9 mouse cellular contexts compared by ENCODE assay signal in the genomic region with DNA sequence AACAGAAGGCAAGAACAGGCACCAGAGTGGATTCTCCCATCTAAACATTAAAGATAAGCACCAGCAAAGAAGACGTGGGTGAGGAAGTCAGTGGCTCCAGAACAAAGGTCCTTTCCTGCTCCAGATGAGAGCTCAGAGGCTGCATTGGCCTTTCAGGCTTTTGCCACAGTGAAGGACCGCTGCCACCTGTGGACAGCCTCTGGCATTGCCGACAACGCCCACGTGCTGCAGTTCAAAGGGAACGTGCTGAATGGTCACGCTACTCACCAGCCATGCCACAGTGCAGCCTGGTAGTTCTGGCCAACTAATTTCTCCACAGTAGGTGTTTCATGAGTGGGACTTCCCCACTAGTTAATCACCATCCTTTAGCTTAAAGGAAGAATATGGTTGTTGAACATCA.
A peak's percentile ranks its signal among the peaks of the same experiment; 100 is the strongest.
DNase-seq lines count a peak whose midpoint lies in the region; ATAC-seq and TF ChIP-seq lines count a peak whose summit lies in the region.
"Had no signal": no experiment of that assay in that cellular context is flagged by ENCODE, and none has a peak within 500 bp of the region (broad histone marks: within the 10 kb centered on the region; RNA-seq: fewer than 3 reads in every experiment).

No protein-coding gene starts in this region.

- no peak overlapping the region for H3K27ac ChIP-seq in forebrain, embryonic 11.5 days (ENCODE audit: low read depth, low read length)
- no peak overlapping the region for H3K27ac ChIP-seq in forebrain, embryonic 15.5 days (replicated peaks)
- no peak overlapping the region for H3K27ac ChIP-seq in lung, embryonic 16.5 days (ENCODE audit: low read length)

- TF ChIP-seq CTCF in E14TG2a.4 (conservative IDR thresholded peaks at IDR 0.05; ENCODE audit: low read length), result peak; percentile 49

- peak; percentile 75 for DNase-seq in forebrain, embryonic 11.5 days (ENCODE audit: low spot score)
- peak; percentile 45 for DNase-seq in kidney, adult 11 months
- DNase-seq in urinary bladder, adult 2 months (ENCODE audit: low spot score), result peak; percentile 33
- no peak for DNase-seq in MN1 (ENCODE audit: low spot score)

- no peaks in the 10 kb centered on the region for H3K27me3 ChIP-seq in forebrain, embryonic 11.5 days (ENCODE audit: control insufficient read depth, insufficient read depth, low read length)
- no peaks in the 10 kb centered on the region for H3K27me3 ChIP-seq in forebrain, embryonic 15.5 days
- H3K27me3 ChIP-seq in E14TG2a.4 (ENCODE audit: insufficient read depth, low read length), result no peaks in the 10 kb centered on the region; the same call in 1 of the 2 replicates
- H3K27me3 ChIP-seq in lung, embryonic 16.5 days (ENCODE audit: control insufficient read depth, insufficient read depth, low read depth, low read length), result no peaks in the 10 kb centered on the region

- no peak overlapping the region for H3K9ac ChIP-seq in forebrain, embryonic 11.5 days (ENCODE audit: low read length)
- no peak overlapping the region for H3K9ac ChIP-seq in forebrain, embryonic 15.5 days (replicated peaks)
- H3K9ac ChIP-seq in lung, embryonic 16.5 days (ENCODE audit: low read length), result no peak overlapping the region

- no peaks in the 10 kb centered on the region for H3K9me3 ChIP-seq in forebrain, embryonic 11.5 days (ENCODE audit: control insufficient read depth, low read length)
- no peaks in the 10 kb centered on the region for H3K9me3 ChIP-seq in forebrain, embryonic 15.5 days
- no peaks in the 10 kb centered on the region for H3K9me3 ChIP-seq in E14TG2a.4 (ENCODE audit: low read length)
- no peaks in the 10 kb centered on the region for H3K9me3 ChIP-seq in lung, embryonic 16.5 days (ENCODE audit: control insufficient read depth, low read length)

- H3K36me3 ChIP-seq in forebrain, embryonic 11.5 days (ENCODE audit: control insufficient read depth, insufficient read depth, low read length), result no peaks in the 10 kb centered on the region
- H3K36me3 ChIP-seq in forebrain, embryonic 15.5 days, result no peaks in the 10 kb centered on the region
- no peaks in the 10 kb centered on the region for H3K36me3 ChIP-seq in E14TG2a.4 (ENCODE audit: insufficient read depth, low read length)
- H3K36me3 ChIP-seq in lung, embryonic 16.5 days (ENCODE audit: control insufficient read depth, insufficient read depth, low read length), result no peaks in the 10 kb centered on the region
- H3K36me3 ChIP-seq: G1E had no signal

- 10% methylated on average over 7 of the region's 7 CpGs for WGBS in forebrain, embryonic 11.5 days
- 10% methylated on average over 7 of the region's 7 CpGs for WGBS in forebrain, embryonic 15.5 days
- WGBS in lung, embryonic 16.5 days, result 8% methylated on average over 7 of the region's 7 CpGs

- no peak overlapping the region for H3K4me2 ChIP-seq in forebrain, embryonic 11.5 days (ENCODE audit: low read depth, low read length, severe bottlenecking)
- no peak overlapping the region for H3K4me2 ChIP-seq in forebrain, embryonic 15.5 days (replicated peaks)
- H3K4me2 ChIP-seq in lung, embryonic 16.5 days (ENCODE audit: low read depth, low read length), result no peak overlapping the region

- ATAC-seq in forebrain, embryonic 11.5 days (replicated peaks; ENCODE audit: low FRiP score), result 0 out of 2 replicates have a peak, but pooled peaks have one; percentile 46
- ATAC-seq in forebrain, embryonic 15.5 days (replicated peaks), result no peak
- peak; percentile 72 for ATAC-seq in common myeloid progenitor, adult 5-6 weeks (replicated peaks; ENCODE audit: low read depth, poor library complexity, severe bottlenecking)
- peak; percentile 45; the same call in 1 of the 2 replicates for ATAC-seq in lung, embryonic 16.5 days (ENCODE audit: low read depth)

- no peak overlapping the region for H3K4me3 ChIP-seq in forebrain, embryonic 11.5 days (ENCODE audit: low read depth, low read length)
- H3K4me3 ChIP-seq in forebrain, embryonic 15.5 days, result no peak overlapping the region
- no peak overlapping the region for H3K4me3 ChIP-seq in E14TG2a.4 (replicated peaks; ENCODE audit: low read length)
- no peak overlapping the region for H3K4me3 ChIP-seq in lung, embryonic 16.5 days (ENCODE audit: low read length)

- no peaks in the 10 kb centered on the region for H3K4me1 ChIP-seq in forebrain, embryonic 11.5 days (replicated peaks; ENCODE audit: control insufficient read depth, insufficient read depth, low read length)
- no peaks in the 10 kb centered on the region for H3K4me1 ChIP-seq in forebrain, embryonic 15.5 days
- H3K4me1 ChIP-seq in E14TG2a.4 (replicated peaks; ENCODE audit: low read depth, low read length), result no peaks in the 10 kb centered on the region
- no peaks in the 10 kb centered on the region for H3K4me1 ChIP-seq in lung, embryonic 16.5 days (replicated peaks; ENCODE audit: control insufficient read depth, insufficient read depth, low read length)
